Mouse (Mus musculus): ENCODE measurements around the gene Gpr84. TPM values are rescaled to one million over a fixed set of nuclear protein-coding genes. Genes with fewer than 3 reads are reported as not detected.

Gpr84 gene
- polyA plus RNA-seq, 1 experiment from 2014 or later, result 0.39 TPM

DNA sequence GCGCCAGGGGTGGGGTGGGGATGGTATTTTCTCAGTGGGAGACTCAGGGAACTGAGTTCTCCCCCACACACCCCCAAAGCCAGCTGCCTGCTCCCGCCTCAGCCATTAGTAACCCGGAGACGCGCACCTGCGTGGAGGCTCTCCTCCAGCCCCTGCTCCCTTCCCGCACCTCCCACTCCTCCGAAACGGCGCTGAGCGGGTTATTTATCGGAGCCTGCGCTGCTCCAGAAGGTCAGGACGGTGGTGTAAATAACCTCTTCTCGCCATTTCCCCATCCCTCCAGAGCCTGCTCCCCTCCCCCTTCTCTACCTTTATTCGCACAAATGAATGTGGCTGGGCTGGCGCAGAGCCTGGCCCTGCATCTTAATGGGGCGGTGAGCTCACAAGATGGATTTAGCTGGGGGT lies 10.3 kb downstream of the Gpr84 start:
- Histone ChIP-seq H3K4me1 (ENCODE audit: control insufficient read depth, insufficient read depth, low read length) (peaks cover 81% of the 10 kb centered on the region), H3K4me3 (ENCODE audit: low read depth, low read length) (peak overlapping the region; percentile 25), H3K9me3 (replicated peaks; ENCODE audit: control insufficient read depth, low read length) (no peaks in the 10 kb centered on the region), H3K36me3 (ENCODE audit: control insufficient read depth, insufficient read depth, low read length) (peaks cover 21% of the 10 kb centered on the region), H3K27me3 (replicated peaks; ENCODE audit: control insufficient read depth, insufficient read depth, low read length) (no peaks in the 10 kb centered on the region), H3K4me2 (ENCODE audit: low read length) (peak overlapping the region; percentile 57), H3K27ac (ENCODE audit: low read depth, low read length) (peak overlapping the region; percentile 99), H3K9ac (ENCODE audit: low read length) (peak overlapping the region; percentile 64)
- peak; percentile 95 for DNase-seq (ENCODE audit: low spot score)
- peak; percentile 61 for ATAC-seq
- WGBS, result 1% methylated on average over 18 of the region's 18 CpGs

GRCm38 (mm10) chr15:103299644-103300043 lies 10.8 kb downstream of the Gpr84 start:
- DNase-seq (ENCODE audit: low spot score), result no peak
- Histone ChIP-seq H3K4me3 (ENCODE audit: low read depth, low read length) (peak overlapping the region; percentile 25; the same call in 1 of the 2 replicates), H3K4me2 (ENCODE audit: low read length) (peak overlapping the region; percentile 57), H3K9me3 (replicated peaks; ENCODE audit: control insufficient read depth, low read length) (no peaks in the 10 kb centered on the region), H3K27ac (ENCODE audit: low read depth, low read length) (peak overlapping the region; percentile 99), H3K36me3 (ENCODE audit: control insufficient read depth, insufficient read depth, low read length) (peaks cover 23% of the 10 kb centered on the region), H3K4me1 (ENCODE audit: control insufficient read depth, insufficient read depth, low read length) (peaks cover 80% of the 10 kb centered on the region), H3K9ac (ENCODE audit: low read length) (peak overlapping the region; percentile 64), H3K27me3 (replicated peaks; ENCODE audit: control insufficient read depth, insufficient read depth, low read length) (no peaks in the 10 kb centered on the region)
- peak; percentile 13 for ATAC-seq
- WGBS, result 6% methylated on average over 8 of the region's 8 CpGs

- Histone ChIP-seq H3K27ac (ENCODE audit: low read depth, low read length) (peak overlapping the region; percentile 99), H3K9me3 (replicated peaks; ENCODE audit: control insufficient read depth, low read length) (no peaks in the 10 kb centered on the region), H3K36me3 (ENCODE audit: control insufficient read depth, insufficient read depth, low read length) (peaks cover 25% of the 10 kb centered on the region), H3K9ac (ENCODE audit: low read length) (peak overlapping the region; percentile 64), H3K4me1 (ENCODE audit: control insufficient read depth, insufficient read depth, low read length) (peaks cover 74% of the 10 kb centered on the region), H3K4me2 (ENCODE audit: low read length) (peak overlapping the region; percentile 57), H3K4me3 (ENCODE audit: low read depth, low read length) (no peak overlapping the region), H3K27me3 (replicated peaks; ENCODE audit: control insufficient read depth, insufficient read depth, low read length) (no peaks in the 10 kb centered on the region)
- DNase-seq (ENCODE audit: low spot score) (no peak), ATAC-seq (no peak)
- 54% methylated on average over 5 of the region's 5 CpGs for WGBS
Measured at GRCm38 (mm10) chr15:103298861-103299616, 11.4 kb downstream of the Gpr84 start.

GRCm38 (mm10) chr15:103298026-103298425 lies 12.4 kb downstream of the Gpr84 start:
- Histone ChIP-seq H3K9me3 (replicated peaks; ENCODE audit: control insufficient read depth, low read length) (no peaks in the 10 kb centered on the region), H3K4me2 (ENCODE audit: low read length) (no peak overlapping the region), H3K27me3 (replicated peaks; ENCODE audit: control insufficient read depth, insufficient read depth, low read length) (no peaks in the 10 kb centered on the region), H3K4me3 (ENCODE audit: low read depth, low read length) (no peak overlapping the region), H3K4me1 (ENCODE audit: control insufficient read depth, insufficient read depth, low read length) (peaks cover 68% of the 10 kb centered on the region), H3K9ac (ENCODE audit: low read length) (peak overlapping the region; percentile 25; the same call in 1 of the 2 replicates), H3K27ac (ENCODE audit: low read depth, low read length) (peak overlapping the region; percentile 99), H3K36me3 (ENCODE audit: control insufficient read depth, insufficient read depth, low read length) (peaks cover 32% of the 10 kb centered on the region)
- ATAC-seq (no peak), DNase-seq (ENCODE audit: low spot score) (peak; percentile 50)
- WGBS, result 56% methylated on average over 3 of the region's 3 CpGs

DNA sequence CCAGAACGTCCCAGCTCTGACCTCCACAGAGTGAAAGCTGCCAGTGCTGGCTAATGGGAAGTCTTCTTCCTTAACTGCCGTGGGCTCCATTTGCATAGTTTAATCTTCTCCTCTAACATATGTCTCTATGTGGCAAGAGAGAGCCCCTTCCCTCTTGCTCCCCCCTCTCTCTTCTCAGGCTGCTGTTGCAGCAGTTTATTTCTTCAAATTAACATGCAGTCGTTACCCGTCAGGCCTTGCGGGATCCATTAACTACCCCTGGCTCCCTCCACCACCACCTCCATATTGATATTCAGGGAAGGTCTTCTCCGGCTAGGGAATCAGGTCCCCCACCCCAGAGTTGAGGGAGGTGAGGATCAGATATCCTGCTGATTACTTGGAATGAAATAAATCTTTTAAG lies 13.1 kb downstream of the Gpr84 start:
- ATAC-seq, result no peak; the same call in 1 of the 2 replicates
- DNase-seq (ENCODE audit: low spot score), result peak; percentile 53
- no peak overlapping the region for H3K4me2 ChIP-seq (ENCODE audit: low read length)
- H3K36me3 ChIP-seq (ENCODE audit: control insufficient read depth, insufficient read depth, low read length), result peaks cover 38% of the 10 kb centered on the region
- no peak overlapping the region for H3K4me3 ChIP-seq (ENCODE audit: low read depth, low read length)
- H3K9me3 ChIP-seq (replicated peaks; ENCODE audit: control insufficient read depth, low read length), result no peaks in the 10 kb centered on the region
- peak overlapping the region; percentile 25 for H3K9ac ChIP-seq (ENCODE audit: low read length)
- H3K4me1 ChIP-seq (ENCODE audit: control insufficient read depth, insufficient read depth, low read length), result peaks cover 61% of the 10 kb centered on the region
- peak overlapping the region; percentile 99 for H3K27ac ChIP-seq (ENCODE audit: low read depth, low read length)
- no peaks in the 10 kb centered on the region for H3K27me3 ChIP-seq (replicated peaks; ENCODE audit: control insufficient read depth, insufficient read depth, low read length)
- 44% methylated on average over 6 of the region's 6 CpGs for WGBS

- no peaks in the 10 kb centered on the region for H3K9me3 ChIP-seq (replicated peaks; ENCODE audit: control insufficient read depth, low read length)
- WGBS, result 6% methylated on average over 5 of the region's 5 CpGs
- H3K9ac ChIP-seq (ENCODE audit: low read length), result 0 out of 2 replicates have a peak overlapping the region, but pooled peaks have one; percentile 5
- no peak overlapping the region for H3K4me3 ChIP-seq (ENCODE audit: low read depth, low read length)
- peak overlapping the region; percentile 99; the same call in 1 of the 2 replicates for H3K27ac ChIP-seq (ENCODE audit: low read depth, low read length)
- ATAC-seq (no peak), DNase-seq (ENCODE audit: low spot score) (no peak)
- H3K4me1 ChIP-seq (ENCODE audit: control insufficient read depth, insufficient read depth, low read length), result peaks cover 47% of the 10 kb centered on the region
- peaks cover 53% of the 10 kb centered on the region for H3K36me3 ChIP-seq (ENCODE audit: control insufficient read depth, insufficient read depth, low read length)
- H3K27me3 ChIP-seq (replicated peaks; ENCODE audit: control insufficient read depth, insufficient read depth, low read length), result no peaks in the 10 kb centered on the region
- no peak overlapping the region for H3K4me2 ChIP-seq (ENCODE audit: low read length)
Measured at GRCm38 (mm10) chr15:103295851-103296250, 14.6 kb downstream of the Gpr84 start.

- 88% methylated on average over 2 of the region's 2 CpGs for WGBS
- Histone ChIP-seq H3K4me3 (ENCODE audit: low read depth, low read length) (no peak overlapping the region), H3K4me1 (ENCODE audit: control insufficient read depth, insufficient read depth, low read length) (peaks cover 36% of the 10 kb centered on the region), H3K36me3 (ENCODE audit: control insufficient read depth, insufficient read depth, low read length) (peaks cover 56% of the 10 kb centered on the region), H3K27ac (ENCODE audit: low read depth, low read length) (no peak overlapping the region), H3K27me3 (replicated peaks; ENCODE audit: control insufficient read depth, insufficient read depth, low read length) (no peaks in the 10 kb centered on the region), H3K9me3 (replicated peaks; ENCODE audit: control insufficient read depth, low read length) (no peaks in the 10 kb centered on the region), H3K4me2 (ENCODE audit: low read length) (no peak overlapping the region), H3K9ac (ENCODE audit: low read length) (no peak overlapping the region)
- ATAC-seq (no peak), DNase-seq (ENCODE audit: low spot score) (no peak)
Measured at GRCm38 (mm10) chr15:103294649-103295048, 15.8 kb downstream of the Gpr84 start.

GRCm38 (mm10) chr15:103293375-103293774 lies 17.0 kb downstream of the Gpr84 start:
- Histone ChIP-seq H3K4me3 (ENCODE audit: low read depth, low read length) (no peak overlapping the region), H3K27me3 (replicated peaks; ENCODE audit: control insufficient read depth, insufficient read depth, low read length) (no peaks in the 10 kb centered on the region), H3K4me1 (ENCODE audit: control insufficient read depth, insufficient read depth, low read length) (peaks cover 26% of the 10 kb centered on the region), H3K9me3 (replicated peaks; ENCODE audit: control insufficient read depth, low read length) (no peaks in the 10 kb centered on the region), H3K9ac (ENCODE audit: low read length) (no peak overlapping the region), H3K27ac (ENCODE audit: low read depth, low read length) (no peak overlapping the region), H3K4me2 (ENCODE audit: low read length) (no peak overlapping the region), H3K36me3 (ENCODE audit: control insufficient read depth, insufficient read depth, low read length) (peaks cover 62% of the 10 kb centered on the region)
- 97% methylated on average over 2 of the region's 2 CpGs for WGBS
- ATAC-seq (no peak), DNase-seq (ENCODE audit: low spot score) (no peak)

DNA sequence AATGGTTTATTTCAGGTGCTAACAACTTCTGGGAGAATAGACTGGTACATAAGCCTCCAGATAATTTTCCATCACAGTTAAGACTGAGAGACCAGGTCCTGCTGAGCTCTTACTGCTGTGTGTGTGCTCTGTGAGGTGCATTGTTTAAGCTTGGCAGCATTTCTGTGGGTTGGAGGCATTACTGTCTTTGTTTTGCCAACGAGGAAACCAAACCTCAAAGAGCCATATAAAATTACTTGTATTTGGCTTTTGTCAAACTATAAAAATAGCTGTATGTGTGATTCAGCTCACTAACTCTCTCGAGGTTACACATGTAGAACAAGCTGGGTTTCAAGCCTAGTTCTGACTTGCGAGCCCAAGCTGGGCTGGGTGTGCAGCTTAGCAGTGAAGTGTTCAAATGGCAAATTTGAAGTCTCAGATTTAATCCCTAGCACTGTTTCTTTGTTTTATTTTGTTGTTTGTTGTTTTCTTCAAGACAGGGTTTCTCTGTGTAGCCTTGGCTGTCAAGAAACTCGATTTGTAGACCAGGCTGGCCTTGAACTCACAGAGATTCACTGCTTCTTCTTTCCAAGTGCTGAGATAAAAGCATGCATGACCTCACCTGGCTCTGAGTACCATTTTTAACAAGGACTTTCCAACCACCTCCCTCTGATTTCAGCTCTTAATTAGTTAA lies 17.6 kb downstream of the Gpr84 start:
- H3K4me1 ChIP-seq (ENCODE audit: control insufficient read depth, insufficient read depth, low read length), result peaks cover 20% of the 10 kb centered on the region
- ATAC-seq, result no peak
- no peak overlapping the region for H3K27ac ChIP-seq (ENCODE audit: low read depth, low read length)
- no peak for DNase-seq (ENCODE audit: low spot score)
- H3K4me3 ChIP-seq (ENCODE audit: low read depth, low read length), result no peak overlapping the region
- 68% methylated on average over 4 of the region's 4 CpGs for WGBS
- no peak overlapping the region for H3K9ac ChIP-seq (ENCODE audit: low read length)
- no peaks in the 10 kb centered on the region for H3K27me3 ChIP-seq (replicated peaks; ENCODE audit: control insufficient read depth, insufficient read depth, low read length)
- H3K36me3 ChIP-seq (ENCODE audit: control insufficient read depth, insufficient read depth, low read length), result peaks cover 57% of the 10 kb centered on the region
- H3K4me2 ChIP-seq (ENCODE audit: low read length), result no peak overlapping the region
- H3K9me3 ChIP-seq (replicated peaks; ENCODE audit: control insufficient read depth, low read length), result no peaks in the 10 kb centered on the region

Data from forebrain, embryonic 14.5 days (tissue).